Mouse (Mus musculus): ENCODE data around the gene Il31ra. TPM values are rescaled to one million over a fixed set of nuclear protein-coding genes. Genes with fewer than 3 reads are reported as not detected.

The Il31ra gene
- polyA plus RNA-seq, 1 experiment = not detected

- Histone ChIP-seq H3K4me3 (replicated peaks; ENCODE audit: control insufficient read depth, low read depth, low read length) (no peak overlapping the region), H3K27ac (ENCODE audit: control insufficient read depth, insufficient read depth, low read depth, low read length, poor library complexity) (no peak overlapping the region), H3K4me1 (ENCODE audit: control insufficient read depth, insufficient read depth, low read length) (no peaks in the 10 kb centered on the region)
- 25% methylated on average over 7 of the region's 7 CpGs for WGBS
- TF ChIP-seq CTCF (IDR thresholded peaks at IDR 0.05; ENCODE audit: control insufficient read depth, insufficient read depth, low read length) (no peak), POLR2A (IDR thresholded peaks at IDR 0.05; ENCODE audit: borderline replicate concordance, control insufficient read depth, low read depth, low read length) (no peak)
Observed at GRCm38 (mm10) chr13:112551641-112552548, 42.3 kb downstream of the Il31ra start.

DNA sequence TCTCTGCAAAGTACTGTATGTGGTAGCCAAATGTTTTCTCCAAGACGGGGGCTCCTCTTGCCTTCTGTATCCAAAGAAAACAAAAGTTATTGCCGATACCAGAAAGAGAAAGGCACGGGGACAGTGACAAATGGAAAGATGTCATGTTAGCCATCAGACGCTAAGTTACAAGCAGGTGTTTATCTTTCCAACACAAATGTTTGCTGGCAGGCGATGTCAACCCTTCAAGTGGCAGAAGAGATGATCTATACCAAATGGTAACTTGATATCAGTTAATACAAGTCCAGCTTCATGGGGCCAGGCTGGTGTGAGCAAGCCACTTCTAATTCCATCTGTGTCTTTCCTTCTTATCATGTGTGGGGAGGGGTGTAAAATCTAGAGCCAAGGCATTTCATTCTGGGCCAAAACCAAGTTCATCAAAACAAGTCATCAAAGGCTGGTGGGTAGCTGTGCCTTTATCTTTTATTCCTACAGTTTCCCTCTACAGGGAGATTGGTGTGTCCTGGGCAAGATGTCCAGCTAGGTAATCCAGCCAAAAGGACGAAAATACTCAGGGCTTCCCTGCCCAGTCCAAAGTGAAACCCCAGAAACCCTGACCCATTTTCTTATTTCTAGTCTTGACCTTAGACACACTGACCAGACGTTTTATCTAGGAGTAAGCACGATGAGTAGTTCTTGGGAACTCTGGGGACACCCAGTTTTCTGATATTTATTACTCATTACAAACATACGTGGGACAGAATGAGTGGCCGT, 52.8 kb downstream of the Il31ra start:
- 64% methylated on average over 10 of the region's 10 CpGs for WGBS
- Histone ChIP-seq H3K4me3 (replicated peaks; ENCODE audit: control insufficient read depth, low read depth, low read length) (no peak overlapping the region), H3K4me1 (ENCODE audit: control insufficient read depth, insufficient read depth, low read length) (peaks cover 3% of the 10 kb centered on the region; the same call in 1 of the 2 replicates), H3K27ac (ENCODE audit: control insufficient read depth, insufficient read depth, low read depth, low read length, poor library complexity) (no peak overlapping the region)
- TF ChIP-seq POLR2A (IDR thresholded peaks at IDR 0.05; ENCODE audit: borderline replicate concordance, control insufficient read depth, low read depth, low read length) (no peak), CTCF (IDR thresholded peaks at IDR 0.05; ENCODE audit: control insufficient read depth, insufficient read depth, low read length) (no peak)

DNA sequence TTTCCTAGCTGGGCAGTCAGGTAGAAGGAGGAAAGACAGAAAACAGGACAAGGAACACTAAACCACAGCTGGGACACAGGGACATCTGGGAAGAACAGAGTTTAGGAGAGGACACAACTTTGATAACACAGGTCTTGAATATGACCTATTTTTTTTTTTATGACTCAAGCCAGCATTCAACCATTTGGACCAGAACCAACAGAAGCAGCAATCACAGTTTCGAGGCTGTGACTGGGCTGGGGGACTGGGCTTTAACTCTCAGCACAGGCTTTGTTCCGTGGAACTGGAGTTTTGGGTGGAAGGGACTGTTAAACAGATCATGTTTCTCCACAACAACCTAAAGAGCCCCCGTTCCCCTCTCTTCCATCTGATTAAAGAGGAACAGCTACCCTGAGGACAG, 53.5 kb downstream of the Il31ra start:
- no peak overlapping the region for H3K27ac ChIP-seq (ENCODE audit: control insufficient read depth, insufficient read depth, low read depth, low read length, poor library complexity)
- WGBS = 59% methylated on average over 3 of the region's 3 CpGs
- TF ChIP-seq CTCF (IDR thresholded peaks at IDR 0.05; ENCODE audit: control insufficient read depth, insufficient read depth, low read length) = no peak
- peaks cover 3% of the 10 kb centered on the region; the same call in 1 of the 2 replicates for H3K4me1 ChIP-seq (ENCODE audit: control insufficient read depth, insufficient read depth, low read length)
- H3K4me3 ChIP-seq (replicated peaks; ENCODE audit: control insufficient read depth, low read depth, low read length) = no peak overlapping the region

DNA sequence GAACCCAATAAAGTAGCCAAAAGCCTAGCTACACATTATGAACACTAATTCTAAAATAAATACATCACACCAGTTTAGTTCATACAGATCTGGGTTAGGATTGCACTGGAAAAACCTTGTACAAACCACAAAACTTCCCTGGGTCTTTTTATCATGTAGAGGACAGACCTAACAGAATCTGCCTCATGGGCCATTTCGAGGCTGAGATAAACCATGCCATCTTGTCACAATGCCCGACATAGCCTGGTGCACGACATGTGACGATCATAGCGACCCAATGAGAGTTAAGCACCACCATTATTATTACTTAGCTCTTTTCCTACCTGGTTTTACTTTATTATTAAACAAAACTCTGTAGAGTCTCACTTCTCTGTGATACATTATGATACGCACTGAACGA, 57.1 kb downstream of the Il31ra start:
- no peak overlapping the region for H3K27ac ChIP-seq (ENCODE audit: control insufficient read depth, insufficient read depth, low read depth, low read length, poor library complexity)
- H3K4me1 ChIP-seq (ENCODE audit: control insufficient read depth, insufficient read depth, low read length) = no peaks in the 10 kb centered on the region; the same call in 1 of the 2 replicates
- WGBS = 66% methylated on average over 7 of the region's 7 CpGs
- no peak overlapping the region for H3K4me3 ChIP-seq (replicated peaks; ENCODE audit: control insufficient read depth, low read depth, low read length)
- TF ChIP-seq POLR2A (IDR thresholded peaks at IDR 0.05; ENCODE audit: borderline replicate concordance, control insufficient read depth, low read depth, low read length) = no peak
- no peak for TF ChIP-seq CTCF (IDR thresholded peaks at IDR 0.05; ENCODE audit: control insufficient read depth, insufficient read depth, low read length)

GRCm38 (mm10) chr13:112536611-112537010, 57.5 kb downstream of the Il31ra start:
- H3K27ac ChIP-seq (ENCODE audit: control insufficient read depth, insufficient read depth, low read depth, low read length, poor library complexity) = no peak overlapping the region
- H3K4me3 ChIP-seq (replicated peaks; ENCODE audit: control insufficient read depth, low read depth, low read length) = no peak overlapping the region
- TF ChIP-seq CTCF (IDR thresholded peaks at IDR 0.05; ENCODE audit: control insufficient read depth, insufficient read depth, low read length) = no peak
- TF ChIP-seq POLR2A (IDR thresholded peaks at IDR 0.05; ENCODE audit: borderline replicate concordance, control insufficient read depth, low read depth, low read length) = no peak
- no peaks in the 10 kb centered on the region; the same call in 1 of the 2 replicates for H3K4me1 ChIP-seq (ENCODE audit: control insufficient read depth, insufficient read depth, low read length)
- 60% methylated on average over 4 of the region's 4 CpGs for WGBS

DNA sequence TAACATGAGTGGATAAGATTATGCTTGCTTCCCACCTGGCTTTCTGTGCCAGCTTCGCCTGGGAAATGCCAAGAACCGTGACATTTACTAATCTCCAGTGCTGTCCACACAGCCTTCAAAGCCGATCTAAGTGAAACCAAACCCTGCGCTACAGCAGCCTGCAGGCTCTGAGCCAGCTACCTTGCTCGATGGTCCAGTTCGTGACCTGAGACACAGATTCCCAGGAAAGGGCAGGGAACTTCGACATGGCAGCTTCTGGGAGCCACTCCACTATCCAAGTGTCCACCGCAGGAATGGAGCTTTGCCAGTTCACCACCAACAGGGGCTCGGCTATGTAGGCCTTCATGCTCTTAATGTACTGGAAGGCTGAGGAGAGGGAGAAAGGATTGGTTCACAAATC, 60.6 kb downstream of the Il31ra start:
- WGBS = 83% methylated on average over 9 of the region's 9 CpGs
- Histone ChIP-seq H3K27ac (ENCODE audit: control insufficient read depth, insufficient read depth, low read depth, low read length, poor library complexity) (no peak overlapping the region), H3K4me1 (ENCODE audit: control insufficient read depth, insufficient read depth, low read length) (no peaks in the 10 kb centered on the region; the same call in 1 of the 2 replicates), H3K4me3 (replicated peaks; ENCODE audit: control insufficient read depth, low read depth, low read length) (no peak overlapping the region)
- TF ChIP-seq POLR2A (IDR thresholded peaks at IDR 0.05; ENCODE audit: borderline replicate concordance, control insufficient read depth, low read depth, low read length) = no peak
- no peak for TF ChIP-seq CTCF (IDR thresholded peaks at IDR 0.05; ENCODE audit: control insufficient read depth, insufficient read depth, low read length)

DNA sequence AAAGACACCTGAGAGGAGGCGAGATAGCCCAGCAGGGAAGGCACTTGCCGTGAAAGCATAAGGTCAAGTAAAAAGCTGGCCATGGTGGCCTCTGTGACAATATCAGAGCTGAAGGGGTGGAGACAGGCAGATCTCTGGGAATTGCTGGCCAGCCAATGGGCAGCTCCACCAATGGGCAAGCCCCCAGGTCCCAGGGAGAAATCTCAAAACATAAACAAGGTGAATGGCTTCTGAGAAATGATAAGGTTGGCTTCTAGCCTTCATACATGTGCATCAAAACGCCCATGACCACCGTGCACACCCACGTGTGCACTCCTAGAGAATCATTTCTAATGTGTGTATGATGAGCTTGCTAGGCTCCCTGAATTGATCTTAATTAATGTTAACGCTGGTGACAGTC, 61.9 kb downstream of the Il31ra start:
- 79% methylated on average over 6 of the region's 6 CpGs for WGBS
- no peak overlapping the region for H3K27ac ChIP-seq (ENCODE audit: control insufficient read depth, insufficient read depth, low read depth, low read length, poor library complexity)
- TF ChIP-seq POLR2A (IDR thresholded peaks at IDR 0.05; ENCODE audit: borderline replicate concordance, control insufficient read depth, low read depth, low read length) (no peak), CTCF (IDR thresholded peaks at IDR 0.05; ENCODE audit: control insufficient read depth, insufficient read depth, low read length) (no peak)
- no peaks in the 10 kb centered on the region; the same call in 1 of the 2 replicates for H3K4me1 ChIP-seq (ENCODE audit: control insufficient read depth, insufficient read depth, low read length)
- H3K4me3 ChIP-seq (replicated peaks; ENCODE audit: control insufficient read depth, low read depth, low read length) = no peak overlapping the region

DNA sequence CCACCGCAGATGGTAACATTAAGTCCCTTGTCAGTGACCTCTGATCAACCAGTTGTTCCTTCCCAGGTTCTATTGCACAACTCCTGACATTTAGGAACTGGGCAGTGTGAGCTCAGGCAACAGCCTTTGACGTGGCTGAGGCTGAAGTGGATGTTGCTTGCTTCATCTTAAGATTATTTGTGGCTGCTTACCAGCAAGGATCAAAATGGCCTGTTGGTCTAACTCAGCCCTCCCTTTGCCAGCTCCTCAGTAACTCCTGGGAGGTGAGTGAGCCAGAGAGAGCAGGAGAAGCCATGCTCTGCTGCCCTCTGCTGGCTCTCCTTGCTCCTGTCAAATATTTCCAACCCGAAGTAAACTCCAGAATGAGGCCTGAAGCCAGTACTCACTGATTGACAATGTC, 64.3 kb downstream of the Il31ra start:
- H3K4me1 ChIP-seq (ENCODE audit: control insufficient read depth, insufficient read depth, low read length) = no peaks in the 10 kb centered on the region
- WGBS = 23% methylated on average over 3 of the region's 3 CpGs
- no peak overlapping the region for H3K27ac ChIP-seq (ENCODE audit: control insufficient read depth, insufficient read depth, low read depth, low read length, poor library complexity)
- peak; percentile 66 for TF ChIP-seq CTCF (IDR thresholded peaks at IDR 0.05; ENCODE audit: control insufficient read depth, insufficient read depth, low read length)
- TF ChIP-seq POLR2A (IDR thresholded peaks at IDR 0.05; ENCODE audit: borderline replicate concordance, control insufficient read depth, low read depth, low read length) = no peak
- no peak overlapping the region for H3K4me3 ChIP-seq (replicated peaks; ENCODE audit: control insufficient read depth, low read depth, low read length)
